Mouse (Mus musculus): ENCODE data around the gene Ccdc148. TPM values are rescaled to one million over a fixed set of nuclear protein-coding genes. Genes with fewer than 3 reads are reported as not detected.

Ccdc148 gene
- total RNA-seq, 1 experiment from 2014 or later, result 1.1 TPM

DNA sequence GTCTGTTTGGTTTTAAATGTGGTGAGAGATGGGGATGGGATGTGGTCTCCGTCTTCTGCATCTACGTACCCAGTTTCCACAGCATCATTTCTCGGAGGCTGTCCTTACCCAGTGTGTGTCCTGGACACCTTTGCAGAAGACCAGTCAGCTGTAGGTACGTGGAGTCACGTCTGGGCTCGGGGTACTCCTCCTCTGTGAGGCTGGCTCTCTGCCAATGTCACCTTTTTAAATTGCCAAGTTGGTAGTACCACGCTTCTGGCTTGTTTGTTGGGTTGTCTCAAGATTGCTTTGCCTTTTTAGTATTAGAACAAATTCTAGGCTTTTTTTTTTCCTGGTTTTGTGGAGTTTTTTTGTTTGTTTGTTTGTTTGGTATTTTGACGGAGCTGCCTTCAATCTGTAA, 30.7 kb downstream of the Ccdc148 start:
- ATAC-seq (replicated peaks; ENCODE audit: insufficient number of reproducible peaks, low FRiP score, low TSS enrichment, poor library complexity, severe bottlenecking), result no peak

DNA sequence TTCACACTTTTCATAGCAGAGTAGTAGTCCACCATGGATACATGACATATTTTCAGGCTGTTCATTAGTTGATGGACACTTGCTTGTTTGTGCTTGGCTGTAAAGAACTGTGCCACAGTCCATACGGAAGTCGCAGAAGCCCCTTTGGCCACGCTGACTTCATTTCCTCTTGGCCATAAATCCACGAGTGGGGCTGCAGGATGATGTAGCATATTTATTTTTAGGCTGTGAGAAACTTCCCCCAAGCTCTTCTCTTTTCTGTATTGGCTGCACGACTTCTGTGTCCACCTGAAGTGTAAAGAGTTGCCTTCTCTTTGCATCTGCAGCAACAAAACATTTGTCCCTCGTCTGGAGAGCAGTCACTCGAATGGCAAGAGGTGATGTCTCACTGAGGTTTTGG, 31.5 kb downstream of the Ccdc148 start:
- ATAC-seq (replicated peaks; ENCODE audit: insufficient number of reproducible peaks, low FRiP score, low TSS enrichment, poor library complexity, severe bottlenecking), result peak; percentile 63; the same call in 1 of the 2 replicates

DNA sequence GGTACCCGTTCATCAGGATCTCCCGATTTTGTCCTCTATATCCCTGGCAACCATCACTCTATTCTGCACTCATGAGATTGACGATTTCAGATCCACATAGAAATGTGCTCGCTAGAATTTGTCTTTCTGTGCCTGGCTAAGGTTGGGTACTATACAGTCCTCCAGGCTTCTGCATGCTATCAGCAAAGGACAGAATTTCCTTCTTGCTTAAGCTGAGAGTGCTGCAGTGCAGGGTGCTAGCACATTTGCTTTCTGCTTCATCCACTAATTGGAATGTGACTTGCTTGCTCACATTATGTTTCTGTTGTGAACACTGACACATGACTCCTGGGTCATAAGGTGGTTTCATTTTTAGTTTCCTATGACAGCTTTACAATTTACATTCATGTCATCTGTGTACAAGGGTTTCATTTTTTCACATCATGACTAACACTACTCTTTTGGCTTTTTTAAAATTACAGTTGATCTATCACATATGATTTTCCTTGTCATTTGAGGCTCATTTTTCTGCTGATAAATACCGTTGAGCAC, 104.8 kb downstream of the Ccdc148 start:
- ATAC-seq (replicated peaks; ENCODE audit: insufficient number of reproducible peaks, low FRiP score, low TSS enrichment, poor library complexity, severe bottlenecking), result no peak

DNA sequence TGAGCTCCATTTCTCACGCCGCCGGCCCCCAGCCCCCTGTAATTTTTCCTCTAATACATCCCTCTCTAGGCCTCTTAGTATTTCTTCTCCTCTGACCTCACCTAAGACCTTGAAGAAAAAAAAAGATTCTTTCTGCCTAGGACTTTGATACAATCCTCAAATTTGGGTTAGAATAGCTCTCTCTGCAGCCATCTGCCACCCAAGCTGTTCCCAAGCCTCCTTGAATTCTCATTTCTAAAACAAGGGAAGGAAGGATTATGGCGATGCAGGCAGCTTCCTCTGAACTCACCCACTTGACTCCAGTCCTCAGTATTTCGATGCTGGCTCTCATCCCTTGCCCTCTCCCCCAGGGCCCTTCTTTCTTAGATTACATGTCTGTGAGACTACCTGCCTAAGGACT, 106.1 kb downstream of the Ccdc148 start:
- ATAC-seq (replicated peaks; ENCODE audit: insufficient number of reproducible peaks, low FRiP score, low TSS enrichment, poor library complexity, severe bottlenecking), result no peak

DNA sequence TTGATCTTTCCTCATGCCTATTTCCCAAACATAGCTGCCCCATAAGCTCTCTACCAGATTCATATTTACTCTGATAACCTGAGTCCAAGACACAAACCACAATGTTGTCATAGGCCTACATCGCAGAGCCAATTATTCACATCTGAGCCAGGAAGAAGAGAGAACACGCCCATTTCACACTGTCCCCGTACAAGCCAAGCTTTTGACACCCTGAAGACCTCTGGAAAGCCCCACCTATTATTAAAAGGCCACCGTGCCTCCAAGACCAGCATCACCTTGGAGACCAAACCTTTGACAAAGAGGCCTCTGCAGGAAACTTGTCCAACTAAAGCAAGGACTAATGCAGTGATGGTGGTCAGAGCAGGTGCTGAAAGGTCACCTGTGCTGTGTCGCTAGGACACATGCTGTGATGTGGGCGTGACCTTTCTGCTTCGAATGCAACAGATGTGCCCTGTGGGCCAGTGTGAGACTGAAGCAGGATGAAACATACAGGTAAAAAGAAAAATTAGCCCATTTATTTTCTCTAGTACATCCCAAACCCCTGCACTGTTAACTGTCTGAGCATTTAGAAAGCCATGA, 106.9 kb downstream of the Ccdc148 start:
- ATAC-seq (replicated peaks; ENCODE audit: insufficient number of reproducible peaks, low FRiP score, low TSS enrichment, poor library complexity, severe bottlenecking), result no peak

DNA sequence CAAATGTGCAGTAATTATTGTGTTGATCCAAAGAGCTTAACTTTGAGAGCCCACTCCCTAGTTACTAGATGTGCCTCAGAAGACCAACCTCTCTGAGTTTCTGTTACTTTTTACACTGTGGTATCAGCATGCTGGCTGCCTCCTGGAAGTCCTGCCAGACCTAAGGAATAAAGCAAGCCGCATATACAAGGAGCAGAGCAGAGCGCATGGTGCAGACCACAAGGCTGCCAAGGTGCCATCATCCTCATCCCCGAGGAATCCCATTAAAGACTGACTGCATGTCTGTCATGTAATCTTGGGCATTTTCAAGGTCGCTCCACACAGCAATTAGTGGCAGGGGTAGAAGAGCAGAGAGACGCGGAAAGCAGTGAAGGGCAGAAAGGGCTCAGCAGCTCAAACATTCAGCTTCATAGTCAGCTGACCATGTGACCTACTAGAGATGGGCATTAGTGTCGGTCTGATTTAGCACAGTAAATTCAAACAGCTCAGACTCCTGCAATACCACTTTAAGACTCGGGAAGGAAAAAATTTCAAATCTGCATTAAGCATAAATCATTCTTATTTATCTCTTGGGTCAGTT, 110.1 kb downstream of the Ccdc148 start:
- ATAC-seq (replicated peaks; ENCODE audit: insufficient number of reproducible peaks, low FRiP score, low TSS enrichment, poor library complexity, severe bottlenecking), result no peak

DNA sequence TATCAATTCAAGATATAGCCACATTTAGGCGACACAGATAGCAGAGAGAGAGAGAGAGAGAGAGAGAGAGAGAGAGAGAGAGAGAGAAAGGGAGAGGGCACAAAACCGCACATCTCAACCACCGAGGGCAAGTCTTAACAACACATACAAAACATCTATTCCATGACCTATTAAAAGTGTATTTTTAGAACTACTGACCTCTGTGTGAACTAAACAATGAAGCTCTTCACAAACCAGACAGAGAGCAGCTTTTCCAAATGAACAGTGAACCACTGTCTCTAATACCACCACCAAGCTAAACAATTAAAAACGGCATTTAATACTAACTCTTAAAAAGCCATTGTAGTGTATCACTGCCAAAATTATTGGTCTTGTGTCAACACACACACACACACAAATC, 110.8 kb downstream of the Ccdc148 start:
- ATAC-seq (replicated peaks; ENCODE audit: insufficient number of reproducible peaks, low FRiP score, low TSS enrichment, poor library complexity, severe bottlenecking), result no peak

DNA sequence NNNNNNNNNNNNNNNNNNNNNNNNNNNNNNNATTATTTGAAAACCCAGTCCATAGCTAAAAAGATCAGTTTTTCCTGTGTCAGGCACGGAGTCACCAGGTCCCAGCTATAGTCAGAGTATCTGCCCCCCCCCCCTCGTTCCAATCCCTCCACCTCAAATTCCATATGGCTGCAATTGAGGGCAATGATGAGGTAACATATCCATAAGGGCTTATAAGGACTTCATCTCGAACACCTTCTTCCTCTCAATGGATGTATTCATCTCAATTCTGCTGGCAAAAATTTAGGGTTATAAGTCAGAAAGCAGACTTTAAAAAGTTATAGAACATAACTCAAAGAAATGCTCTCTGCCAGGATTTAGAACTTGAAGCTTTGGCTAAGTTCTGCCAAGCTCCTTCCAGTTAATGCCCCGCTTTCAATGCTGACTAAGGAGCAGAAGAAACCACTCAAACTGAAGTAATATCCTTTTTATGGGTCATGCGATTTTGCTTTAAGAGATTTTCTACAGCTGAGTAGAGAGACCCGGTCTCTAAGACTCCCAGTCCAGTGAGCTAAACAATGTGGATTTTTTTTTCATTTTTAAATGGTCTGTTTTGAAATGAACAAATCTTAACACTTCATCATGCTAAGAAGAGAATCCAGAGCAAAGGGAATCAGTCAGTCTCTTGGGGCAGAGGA, 111.6 kb downstream of the Ccdc148 start:
- no peak for ATAC-seq (replicated peaks; ENCODE audit: insufficient number of reproducible peaks, low FRiP score, low TSS enrichment, poor library complexity, severe bottlenecking)

DNA sequence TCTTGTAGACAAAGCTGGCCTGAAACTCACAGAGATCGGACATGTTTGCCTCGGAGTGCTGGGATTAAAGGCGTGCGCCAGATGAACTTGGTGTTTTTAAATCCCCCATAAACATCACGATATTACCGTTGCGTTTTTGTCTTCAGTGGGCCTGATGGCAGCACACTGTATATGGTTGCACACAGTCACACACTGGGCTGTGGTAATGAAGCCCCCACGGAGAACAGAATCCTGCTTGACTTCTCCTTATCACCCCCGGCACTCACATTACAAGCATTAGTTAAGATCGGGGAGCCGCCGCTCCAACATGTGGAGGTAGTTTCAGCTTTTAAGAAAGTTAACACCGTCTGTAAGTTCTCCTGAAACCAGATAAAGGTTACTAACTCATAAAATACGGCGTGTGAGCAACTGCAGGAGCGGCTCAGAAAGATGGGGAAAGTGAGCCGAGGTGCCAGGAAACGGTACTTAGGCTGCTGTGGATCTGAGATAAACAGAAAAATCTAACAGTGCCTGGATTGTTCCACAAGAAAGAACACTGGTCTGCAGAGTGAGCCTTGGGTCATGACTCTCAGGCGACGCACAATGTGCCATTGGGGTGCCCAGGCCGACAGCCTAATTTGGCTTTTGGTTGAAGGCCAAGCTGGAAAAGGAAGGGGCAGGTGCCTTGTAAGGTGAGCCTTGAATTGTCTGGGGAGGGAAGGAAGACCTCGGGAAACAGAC, 117.0 kb downstream of the Ccdc148 start:
- ATAC-seq (replicated peaks; ENCODE audit: insufficient number of reproducible peaks, low FRiP score, low TSS enrichment, poor library complexity, severe bottlenecking), result no peak

DNA sequence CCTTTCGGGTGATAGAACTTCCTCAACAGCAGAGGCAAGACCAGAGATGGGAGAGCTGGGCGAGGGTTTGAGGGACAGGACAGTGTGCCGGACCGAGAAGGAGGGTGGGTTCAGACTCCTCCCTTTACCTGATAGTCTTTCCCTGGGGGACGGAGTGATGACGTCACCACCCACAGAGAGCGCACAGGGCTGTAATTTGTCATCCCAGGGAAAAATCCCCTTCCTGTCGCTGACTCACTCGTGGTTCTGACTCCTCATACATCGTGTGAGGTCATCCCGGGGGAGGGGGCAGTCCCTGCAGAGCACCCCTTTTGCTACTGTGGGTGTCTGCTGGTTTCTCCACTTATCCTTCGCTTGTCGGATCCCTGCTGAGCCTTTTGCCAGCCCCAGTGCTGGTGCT, 117.9 kb downstream of the Ccdc148 start:
- no peak for ATAC-seq (replicated peaks; ENCODE audit: insufficient number of reproducible peaks, low FRiP score, low TSS enrichment, poor library complexity, severe bottlenecking)

DNA sequence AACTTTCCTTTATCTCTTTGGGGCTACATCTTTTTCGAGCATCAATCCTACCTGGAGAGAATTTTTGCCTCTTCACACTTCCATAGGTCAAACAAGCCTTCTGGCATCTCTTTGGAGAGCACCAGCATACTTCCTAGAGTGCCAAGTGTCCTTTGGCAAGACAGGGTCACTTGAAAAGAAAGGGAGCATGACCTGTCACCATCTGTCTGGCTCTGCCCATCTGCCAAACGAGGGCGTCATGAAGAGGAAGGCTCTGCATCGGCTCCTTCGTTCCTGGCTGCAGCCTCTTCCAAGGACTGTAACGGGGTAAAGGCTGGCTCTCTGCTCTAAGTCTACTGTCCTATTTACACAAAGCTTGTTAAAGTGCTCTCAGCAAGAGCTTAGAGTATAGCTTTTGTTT, 124.0 kb downstream of the Ccdc148 start:
- no peak for ATAC-seq (replicated peaks; ENCODE audit: insufficient number of reproducible peaks, low FRiP score, low TSS enrichment, poor library complexity, severe bottlenecking)

DNA sequence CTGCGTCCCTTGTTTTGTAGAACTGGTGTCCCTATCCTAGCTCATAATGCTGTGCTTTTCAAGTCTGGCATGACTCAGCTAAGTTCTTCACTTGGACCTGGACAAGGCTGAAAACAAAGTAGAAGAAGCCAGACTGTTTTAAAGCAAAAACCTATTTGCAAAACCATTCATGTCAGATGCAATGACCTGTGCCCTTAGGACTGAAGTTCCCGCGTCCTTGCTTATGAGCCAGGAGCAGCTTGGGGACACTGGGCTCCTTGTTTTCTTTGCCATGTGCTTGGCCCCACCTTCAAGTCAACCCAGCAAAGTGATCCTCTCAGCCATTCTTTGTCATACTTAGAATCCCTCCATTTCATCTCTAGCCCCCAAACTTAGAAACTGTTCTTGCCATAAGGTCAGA, 125.3 kb downstream of the Ccdc148 start:
- ATAC-seq (replicated peaks; ENCODE audit: insufficient number of reproducible peaks, low FRiP score, low TSS enrichment, poor library complexity, severe bottlenecking), result no peak

DNA sequence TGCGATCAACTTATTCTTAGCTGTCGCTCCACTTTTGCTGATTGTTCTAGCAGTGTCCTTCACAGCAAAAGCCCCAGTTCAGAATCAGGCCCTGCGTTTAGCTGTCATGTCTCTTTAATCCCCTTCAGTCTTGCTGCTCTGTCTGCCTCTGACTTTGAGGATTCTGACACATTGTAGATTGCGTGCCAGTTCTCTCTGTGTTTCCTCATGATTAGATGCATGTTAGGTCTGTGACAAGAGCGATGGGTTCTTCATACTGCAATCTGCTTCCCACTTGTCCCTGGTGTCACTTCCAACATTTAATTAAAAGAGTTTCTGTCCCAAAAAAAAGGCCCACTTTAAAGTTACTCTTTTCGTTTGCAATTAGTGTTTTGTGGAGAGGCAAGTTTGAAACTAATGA, 126.2 kb downstream of the Ccdc148 start:
- ATAC-seq (replicated peaks; ENCODE audit: insufficient number of reproducible peaks, low FRiP score, low TSS enrichment, poor library complexity, severe bottlenecking), result no peak

DNA sequence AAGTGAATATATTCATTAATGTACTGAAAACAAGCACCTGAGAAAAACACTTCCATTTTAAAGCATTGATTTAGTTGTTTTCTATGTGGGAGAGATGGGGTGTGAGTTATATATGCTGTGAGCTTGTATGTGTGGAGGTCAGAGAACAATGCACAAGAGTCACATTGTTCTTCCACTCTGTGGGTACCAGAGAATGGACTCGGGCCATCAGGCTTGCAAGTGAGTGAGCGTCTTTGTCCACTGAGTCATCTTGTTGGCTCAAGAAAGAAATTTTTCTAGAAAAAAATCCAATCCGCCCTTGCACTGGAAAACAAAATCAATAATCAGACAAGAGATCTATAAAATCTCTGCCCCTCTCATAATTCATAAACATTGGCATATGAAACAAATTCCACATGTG, 135.9 kb downstream of the Ccdc148 start:
- ATAC-seq (replicated peaks; ENCODE audit: insufficient number of reproducible peaks, low FRiP score, low TSS enrichment, poor library complexity, severe bottlenecking), result no peak

DNA sequence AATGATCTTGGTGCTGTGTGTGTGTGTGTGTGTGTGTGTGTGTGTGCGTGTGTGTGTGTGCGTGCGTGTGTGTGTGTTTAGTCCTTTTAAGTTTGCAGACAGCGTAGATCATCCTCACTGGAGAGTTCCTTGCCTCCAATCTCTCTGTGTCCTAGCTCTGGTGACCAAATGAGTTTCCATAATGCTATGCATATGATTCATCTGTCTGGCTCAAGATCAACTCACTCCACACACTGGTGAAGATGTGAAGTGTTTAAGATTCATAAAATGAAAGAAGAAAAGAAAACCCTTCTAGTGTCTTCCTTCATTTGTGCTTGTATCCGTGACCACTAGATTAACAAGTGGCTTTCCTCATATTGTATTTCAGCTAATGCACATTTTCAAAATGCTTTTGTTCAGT, 153.1 kb downstream of the Ccdc148 start:
- no peak for ATAC-seq (replicated peaks; ENCODE audit: insufficient number of reproducible peaks, low FRiP score, low TSS enrichment, poor library complexity, severe bottlenecking)

DNA sequence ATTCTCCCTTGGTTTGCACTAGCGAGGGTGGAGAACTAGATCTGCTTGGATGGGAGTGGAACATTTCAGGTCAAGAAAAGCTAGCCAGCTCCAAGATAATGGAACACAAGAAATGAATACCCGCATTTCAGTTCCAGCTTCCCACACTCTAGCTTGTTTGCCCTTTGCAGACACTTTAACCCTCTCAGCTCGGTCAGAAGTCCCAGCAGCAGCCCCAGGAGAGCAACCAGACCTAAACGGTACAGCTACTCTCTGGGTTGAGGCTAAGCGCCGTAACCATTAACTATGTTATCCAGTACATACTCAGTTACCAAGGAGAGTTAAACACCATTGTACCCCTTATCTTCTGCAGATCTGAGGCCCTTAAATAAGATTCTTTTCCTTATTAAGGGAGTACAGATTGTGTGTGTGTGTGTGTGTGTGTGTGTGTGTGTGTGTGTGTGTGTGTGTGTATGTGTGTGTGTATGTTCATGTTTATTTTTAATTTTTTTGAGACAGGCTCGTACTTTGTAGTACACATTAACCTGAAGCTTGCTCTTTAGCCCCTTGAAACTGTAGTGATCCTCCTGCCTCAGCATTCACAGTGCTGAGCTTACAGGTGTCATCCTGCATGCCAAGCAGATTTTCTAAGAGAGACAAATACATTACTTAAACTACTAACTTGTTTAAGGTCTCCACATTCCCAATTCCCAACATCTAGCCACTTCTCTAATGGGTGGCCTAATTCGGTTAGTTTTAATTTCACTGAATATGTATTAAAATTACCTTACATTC, 153.7 kb downstream of the Ccdc148 start:
- no peak for ATAC-seq (replicated peaks; ENCODE audit: insufficient number of reproducible peaks, low FRiP score, low TSS enrichment, poor library complexity, severe bottlenecking)

DNA sequence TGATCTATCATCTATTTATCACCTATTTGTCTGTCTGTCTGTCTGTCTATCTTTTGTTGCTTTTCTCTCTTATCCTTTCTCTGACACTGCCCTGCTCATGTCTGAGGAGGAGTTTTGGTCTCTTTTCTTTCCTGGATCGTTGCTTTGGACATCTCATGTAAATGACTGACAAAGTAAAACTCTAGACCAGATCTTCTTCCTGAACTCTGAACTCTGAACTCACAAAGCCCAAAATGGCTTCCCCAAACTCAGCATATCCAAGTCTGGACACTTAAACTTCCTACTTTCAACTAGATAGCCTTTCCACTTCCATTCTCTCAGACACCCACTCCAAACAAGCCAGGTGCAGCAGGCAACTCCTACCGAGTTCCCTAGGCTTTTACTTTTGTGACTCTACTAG, 163.3 kb downstream of the Ccdc148 start:
- no peak for ATAC-seq (replicated peaks; ENCODE audit: insufficient number of reproducible peaks, low FRiP score, low TSS enrichment, poor library complexity, severe bottlenecking)

DNA sequence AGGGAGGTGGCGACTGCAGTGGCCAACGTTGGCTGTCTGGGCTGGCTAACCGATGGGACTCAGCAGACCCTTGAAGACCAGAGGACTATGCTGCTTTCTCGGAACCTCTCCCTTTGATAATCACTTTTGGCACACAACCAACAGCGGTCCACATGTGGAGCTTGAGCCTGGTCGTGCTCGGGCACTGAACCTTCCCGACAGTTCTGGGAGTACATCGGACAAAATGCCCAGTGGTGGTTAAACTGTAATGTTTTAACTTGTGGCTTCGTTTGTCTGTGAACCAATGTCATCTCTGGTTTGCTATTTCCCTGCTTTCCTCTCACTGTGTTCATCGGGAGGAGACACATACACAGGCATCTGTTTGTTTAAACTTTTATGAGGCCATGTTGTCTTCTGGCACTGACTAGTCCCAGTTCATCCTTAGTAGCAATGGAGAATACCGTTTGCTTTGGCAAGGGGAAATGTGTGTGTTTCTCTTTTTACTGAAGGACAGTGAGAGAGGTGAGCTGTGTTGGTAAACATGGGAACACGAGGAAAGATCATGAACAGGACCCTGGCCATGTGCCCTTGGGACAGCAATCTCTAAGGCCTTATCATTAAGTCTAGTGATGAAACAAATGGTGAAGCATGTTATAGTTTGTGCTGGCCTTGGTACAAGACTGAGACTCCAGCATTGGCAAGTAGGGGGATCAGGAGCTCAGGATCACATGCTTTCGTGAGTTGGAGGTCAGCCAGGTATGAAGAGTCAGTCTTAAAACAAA, 167.9 kb downstream of the Ccdc148 start:
- no peak for ATAC-seq (replicated peaks; ENCODE audit: insufficient number of reproducible peaks, low FRiP score, low TSS enrichment, poor library complexity, severe bottlenecking)
